Mouse (Mus musculus) thymus, postnatal 14 days (tissue): ENCODE data around the gene Alkbh1.

Experiments used
- DNase-seq: peaks from one replicate; pipeline ENCODE4 v3.0.0; 2021

The Alkbh1 gene

GRCm38 (mm10) chr12:87416690-87417089 is 27.1 kb downstream of the Alkbh1 start:
- peak; percentile 72 for DNase-seq

- no peak for DNase-seq
These were observed 28.5 kb downstream of the Alkbh1 start for GRCm38 (mm10) chr12:87415358-87415757.

- DNase-seq = peak; percentile 65
These were observed 30.5 kb downstream of the Alkbh1 start for GRCm38 (mm10) chr12:87413179-87413790.

- DNase-seq = no peak
These were observed 32.8 kb downstream of the Alkbh1 start for GRCm38 (mm10) chr12:87410999-87411398.

- no peak for DNase-seq
These were observed 34.7 kb downstream of the Alkbh1 start for GRCm38 (mm10) chr12:87409123-87409522.

- no peak for DNase-seq
These were observed 35.8 kb downstream of the Alkbh1 start for GRCm38 (mm10) chr12:87407869-87408605.

GRCm38 (mm10) chr12:87405721-87406120 is 38.1 kb downstream of the Alkbh1 start:
- no peak for DNase-seq

GRCm38 (mm10) chr12:87405165-87405564 is 38.7 kb downstream of the Alkbh1 start:
- DNase-seq = no peak

GRCm38 (mm10) chr12:87401883-87402282 is 41.9 kb downstream of the Alkbh1 start:
- DNase-seq = no peak

GRCm38 (mm10) chr12:87399119-87399819 is 44.5 kb downstream of the Alkbh1 start:
- DNase-seq = no peak

- no peak for DNase-seq
These were observed 45.9 kb downstream of the Alkbh1 start for GRCm38 (mm10) chr12:87397811-87398417.

- DNase-seq = no peak
These were observed 46.7 kb downstream of the Alkbh1 start for GRCm38 (mm10) chr12:87397126-87397525.

GRCm38 (mm10) chr12:87394316-87394715 is 49.5 kb downstream of the Alkbh1 start:
- DNase-seq = no peak

- DNase-seq = no peak
These were observed 50.2 kb downstream of the Alkbh1 start for GRCm38 (mm10) chr12:87393447-87394145.

GRCm38 (mm10) chr12:87391355-87391754 is 52.5 kb downstream of the Alkbh1 start:
- no peak for DNase-seq

GRCm38 (mm10) chr12:87389231-87389630 is 54.6 kb downstream of the Alkbh1 start:
- DNase-seq = no peak

GRCm38 (mm10) chr12:87388122-87388774 is 55.6 kb downstream of the Alkbh1 start, which contains the start of gene Sptlc2:
Gene Sptlc2, minus strand, starts transcription at chr12:87388355.
- DNase-seq = peak; percentile 99

GRCm38 (mm10) chr12:87387171-87388121 is 56.4 kb downstream of the Alkbh1 start:
- DNase-seq = peak; percentile 51

- no peak for DNase-seq
These were observed 58.8 kb downstream of the Alkbh1 start for GRCm38 (mm10) chr12:87385051-87385450.

GRCm38 (mm10) chr12:87381380-87381682 is 62.5 kb downstream of the Alkbh1 start:
- no peak for DNase-seq
